Mouse (Mus musculus) brown adipose tissue, adult 24 weeks (tissue): ENCODE measurements around the gene Ak3. TPM values are rescaled to one million over a fixed set of nuclear protein-coding genes. Genes with fewer than 3 reads are reported as not detected.
"Not testable (repeated sequence)": the region's sequence is repeated elsewhere in the genome, so short reads cannot be mapped to it uniquely, and the experiment has no call there.

ENCODE experiments used
- H3K27ac ChIP-seq: fragments of 200-500 bp; replicated peaks from 2 replicates; pipeline ENCODE4 v1.5.1; 2012; ENCODE audit warnings: low read depth, mild to moderate bottlenecking, low read length
- H3K4me1 ChIP-seq: fragments of 200-500 bp; 2 replicates; pipeline ENCODE4 v1.6.1; 2012; ENCODE audit warnings: low read length, mixed read lengths; ENCODE audit not compliant: control insufficient read depth, insufficient read depth, insufficient read length
- H3K4me3 ChIP-seq: fragments of 200-500 bp; 2 replicates; pipeline ENCODE4 v1.5.1; 2012; ENCODE audit warnings: low read depth, mild to moderate bottlenecking, low read length, moderate library complexity; ENCODE audit not compliant: insufficient read depth
- polyA plus RNA-seq: library from polyadenylated mRNA; stranded (reverse); fragments of >200 nt; gene quantifications from 2 replicates; pipeline ENCODE4 v1.2.4, GENCODE M21; 2012; ENCODE audit not compliant: missing spikeins, insufficient read depth, insufficient read length

Ak3 gene
- polyA plus RNA-seq, 1 experiment, result 347 TPM

DNA sequence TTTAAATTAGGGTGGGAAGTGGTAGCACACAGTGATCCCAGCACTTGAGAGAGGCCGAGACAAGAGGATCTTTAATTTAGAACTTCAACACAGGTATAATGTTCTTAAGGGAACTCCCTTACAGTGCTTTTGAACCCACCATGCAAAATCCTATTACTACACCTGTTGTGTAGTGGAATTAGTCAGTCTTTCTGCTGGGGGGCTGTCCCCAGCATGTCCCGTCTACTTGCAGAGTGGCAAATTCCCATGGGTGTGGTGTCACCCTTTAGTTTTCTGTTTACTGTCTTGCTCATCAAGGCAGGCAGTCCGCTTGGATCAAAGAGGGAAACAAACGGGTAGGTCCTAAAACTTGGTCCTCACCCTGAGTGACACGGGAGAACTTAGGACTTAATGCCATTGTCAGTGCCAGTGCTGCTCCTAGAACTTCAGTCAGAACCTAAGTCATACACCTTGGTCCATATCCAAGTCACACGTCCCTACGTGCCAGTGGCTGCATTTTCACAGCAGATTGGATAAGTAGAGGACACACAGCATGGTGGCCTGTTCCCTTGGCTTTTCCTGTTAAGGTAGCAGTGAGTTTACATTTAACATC, 25.9 kb downstream of the Ak3 start:
- no peak overlapping the region for H3K27ac ChIP-seq
- no peak overlapping the region for H3K4me3 ChIP-seq
- no peaks in the 10 kb centered on the region for H3K4me1 ChIP-seq

DNA sequence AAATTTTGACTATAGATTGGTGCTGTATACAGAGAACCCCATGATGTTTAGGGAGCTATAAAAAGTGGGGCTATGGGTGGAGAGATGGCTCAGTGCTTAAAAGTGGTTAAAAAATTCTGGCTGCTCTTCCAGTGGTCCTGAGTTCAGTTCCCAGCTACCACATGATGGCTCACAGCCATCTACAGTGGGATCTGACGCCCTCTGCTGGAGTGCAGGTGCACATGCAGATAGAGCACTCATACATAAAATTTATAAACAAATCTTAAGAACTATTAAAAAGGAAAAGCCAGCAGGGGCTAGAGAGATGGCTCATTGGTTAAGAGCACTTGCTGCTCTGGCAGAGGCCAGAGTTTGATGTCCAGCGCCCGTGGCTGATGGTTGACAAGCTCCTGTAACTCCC, 28.1 kb downstream of the Ak3 start:
- H3K4me1 ChIP-seq, result peaks cover 2% of the 10 kb centered on the region
- no peak overlapping the region for H3K4me3 ChIP-seq
- no peak overlapping the region for H3K27ac ChIP-seq

- Histone ChIP-seq H3K4me1 (peaks cover 2% of the 10 kb centered on the region), H3K27ac (no peak overlapping the region), H3K4me3 (no peak overlapping the region)
Measured at GRCm38 (mm10) chr19:29016786-29017185, 31.0 kb downstream of the Ak3 start.

- H3K4me1 ChIP-seq, result peaks cover 2% of the 10 kb centered on the region
- H3K4me3 ChIP-seq, result no peak overlapping the region
- H3K27ac ChIP-seq, result no peak overlapping the region
Measured at GRCm38 (mm10) chr19:29016204-29016765, 31.5 kb downstream of the Ak3 start.

GRCm38 (mm10) chr19:29015410-29016203, 32.2 kb downstream of the Ak3 start:
- H3K27ac ChIP-seq, result no peak overlapping the region
- H3K4me3 ChIP-seq, result no peak overlapping the region
- H3K4me1 ChIP-seq, result peaks cover 2% of the 10 kb centered on the region

- Histone ChIP-seq H3K4me3 (no peak overlapping the region), H3K27ac (peak overlapping the region; percentile 17; the same call in 1 of the 2 replicates), H3K4me1 (peaks cover 2% of the 10 kb centered on the region)
Measured at GRCm38 (mm10) chr19:29014466-29015055, 33.2 kb downstream of the Ak3 start.

- Histone ChIP-seq H3K27ac (no peak overlapping the region), H3K4me1 (peaks cover 2% of the 10 kb centered on the region), H3K4me3 (no peak overlapping the region)
Measured at GRCm38 (mm10) chr19:29011355-29011990, 36.3 kb downstream of the Ak3 start.

- Histone ChIP-seq H3K4me3 (no peak overlapping the region), H3K4me1 (no peaks in the 10 kb centered on the region), H3K27ac (no peak overlapping the region)
Measured at GRCm38 (mm10) chr19:29009046-29009445, 38.7 kb downstream of the Ak3 start.

- H3K27ac ChIP-seq, result no peak overlapping the region
Measured at GRCm38 (mm10) chr19:29008069-29008706, 39.6 kb downstream of the Ak3 start.

DNA sequence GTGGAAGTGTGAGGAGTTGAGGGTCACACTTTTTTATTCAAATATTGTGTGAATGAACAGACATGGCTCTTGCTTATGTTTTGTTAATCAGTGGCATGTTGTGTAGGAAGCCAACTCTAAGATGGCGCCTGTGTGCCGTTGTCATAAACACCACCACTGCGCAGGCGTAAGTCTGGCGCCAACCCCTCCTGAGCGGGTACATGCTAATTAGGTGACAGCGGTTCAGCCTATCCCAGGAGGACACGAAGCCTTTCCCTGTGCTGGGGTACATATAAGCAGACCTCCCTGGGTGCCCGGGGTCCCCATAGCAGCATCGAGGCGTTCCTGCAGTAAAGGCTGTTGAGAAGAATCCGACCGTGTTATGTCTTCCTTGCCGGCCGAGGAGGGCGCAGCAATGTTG, 47.4 kb downstream of the Ak3 start:
- H3K4me3 ChIP-seq, H3K27ac ChIP-seq, H3K4me1 ChIP-seq: not testable (repeated sequence)

More at GRCm38 (mm10) chr19:29008069-29008706, 39.6 kb downstream of the Ak3 start:
- Histone ChIP-seq H3K4me3 (no peak overlapping the region), H3K4me1 (no peaks in the 10 kb centered on the region)

GRCm38 (mm10) chr19:28997976-28998630, 49.7 kb downstream of the Ak3 start:
- Histone ChIP-seq H3K27ac (no peak overlapping the region), H3K4me1 (no peaks in the 10 kb centered on the region), H3K4me3 (no peak overlapping the region)

- Histone ChIP-seq H3K27ac (no peak overlapping the region), H3K4me1 (no peaks in the 10 kb centered on the region), H3K4me3 (no peak overlapping the region)
Measured at GRCm38 (mm10) chr19:28995366-28995765, 52.4 kb downstream of the Ak3 start.

DNA sequence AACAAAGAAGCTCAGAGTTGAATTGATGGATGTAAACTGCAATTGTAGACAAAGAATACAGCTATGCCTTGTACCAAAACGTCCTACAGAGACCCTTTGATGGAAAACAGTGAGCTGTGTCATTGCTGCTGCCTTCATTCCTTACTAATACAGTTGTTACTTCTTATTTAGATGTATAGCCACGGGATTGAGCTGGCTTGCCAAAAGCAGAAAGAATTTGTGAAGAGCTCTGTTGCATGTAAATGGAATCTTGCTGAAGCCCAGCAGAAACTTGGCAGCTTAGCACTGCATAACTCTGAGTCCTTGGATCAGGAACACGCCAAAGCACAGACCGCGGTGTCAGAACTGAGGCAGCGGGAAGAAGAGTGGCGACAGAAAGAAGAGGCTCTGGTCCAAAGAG, 52.9 kb downstream of the Ak3 start:
- Histone ChIP-seq H3K4me3 (no peak overlapping the region), H3K27ac (no peak overlapping the region), H3K4me1 (no peaks in the 10 kb centered on the region)

DNA sequence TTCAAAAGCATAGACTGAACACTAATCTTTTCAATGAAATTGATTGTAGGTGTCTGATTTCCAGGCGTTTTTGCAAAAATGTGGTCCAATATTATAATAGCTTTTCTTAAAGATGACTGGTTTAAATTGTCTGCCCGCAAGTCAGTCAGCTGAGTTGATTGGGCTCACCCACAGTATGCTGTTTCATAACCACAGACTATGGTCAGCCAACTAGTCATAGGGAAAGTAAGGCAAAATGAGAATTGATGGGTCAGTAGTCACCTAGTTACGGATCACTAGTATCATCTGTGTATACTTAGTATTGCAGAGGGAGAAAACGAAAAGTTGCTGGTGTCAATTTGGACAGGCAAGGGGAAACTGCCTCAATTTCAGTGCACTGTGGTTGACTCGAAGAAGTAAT, 56.4 kb downstream of the Ak3 start:
- Histone ChIP-seq H3K27ac (peak overlapping the region; percentile 76; the same call in 1 of the 2 replicates), H3K4me3 (peak overlapping the region; percentile 90), H3K4me1 (no peaks in the 10 kb centered on the region)
